Mouse (Mus musculus) brain, embryonic 18.5 days (tissue): ENCODE data around the gene Cd80.
"Not testable (repeated sequence)": the region's sequence is repeated elsewhere in the genome, so short reads cannot be mapped to it uniquely, and the experiment has no call there.

Experiments
- DNase-seq: peaks from one replicate; pipeline ENCODE4 v3.0.0-alpha.2; 2012; ENCODE audit warnings: low read depth, low spot score

The Cd80 gene

GRCm38 (mm10) chr16:38455511-38456418, at the start of gene Cd80:
Gene Cd80, plus strand, starts transcription at chr16:38455561.
- DNase-seq: no peak

GRCm38 (mm10) chr16:38406293-38406692, 49.1 kb upstream of the Cd80 start:
- no peak for DNase-seq

GRCm38 (mm10) chr16:38406708-38407107, 48.7 kb upstream of the Cd80 start:
- no peak for DNase-seq

- no peak for DNase-seq
These were observed 47.8 kb upstream of the Cd80 start for GRCm38 (mm10) chr16:38407584-38407983.

- no peak for DNase-seq
These were observed 46.9 kb upstream of the Cd80 start for GRCm38 (mm10) chr16:38408416-38408815.

- DNase-seq: no peak
These were observed 40.4 kb upstream of the Cd80 start for GRCm38 (mm10) chr16:38414953-38415352.

GRCm38 (mm10) chr16:38425374-38425773, 30.0 kb upstream of the Cd80 start:
- no peak for DNase-seq

GRCm38 (mm10) chr16:38425799-38426198, 29.6 kb upstream of the Cd80 start:
- DNase-seq: no peak

GRCm38 (mm10) chr16:38431446-38432185, 23.7 kb upstream of the Cd80 start:
- DNase-seq: no peak

GRCm38 (mm10) chr16:38432498-38433425, 22.6 kb upstream of the Cd80 start, which contains the start of gene Pla1a:
Gene Pla1a, minus strand, starts transcription at chr16:38433145.
- no peak for DNase-seq

- DNase-seq: no peak
These were observed 21.8 kb upstream of the Cd80 start for GRCm38 (mm10) chr16:38433514-38433913.

- no peak for DNase-seq
These were observed 21.0 kb upstream of the Cd80 start for GRCm38 (mm10) chr16:38434295-38434795.

GRCm38 (mm10) chr16:38439190-38439589, 16.2 kb upstream of the Cd80 start:
- no peak for DNase-seq

GRCm38 (mm10) chr16:38440403-38440802, 15.0 kb upstream of the Cd80 start:
- DNase-seq: no peak

- DNase-seq: no peak
These were observed 13.8 kb upstream of the Cd80 start for GRCm38 (mm10) chr16:38441611-38442010.

GRCm38 (mm10) chr16:38442216-38442615, 13.1 kb upstream of the Cd80 start:
- no peak for DNase-seq

GRCm38 (mm10) chr16:38443721-38444464, 11.5 kb upstream of the Cd80 start:
- no peak for DNase-seq

GRCm38 (mm10) chr16:38445046-38445445, 10.3 kb upstream of the Cd80 start:
- DNase-seq: no peak

GRCm38 (mm10) chr16:38445576-38445975, 9.8 kb upstream of the Cd80 start:
- DNase-seq: no peak

- not testable (repeated sequence) for DNase-seq
These were observed 9.2 kb upstream of the Cd80 start for GRCm38 (mm10) chr16:38446141-38446540.

- DNase-seq: no peak
These were observed 8.0 kb upstream of the Cd80 start for GRCm38 (mm10) chr16:38447366-38447765.
